Mouse (Mus musculus): Measurements from ENCODE around the gene Emx1. TPM values are rescaled to one million over a fixed set of nuclear protein-coding genes. Genes with fewer than 3 reads are reported as not detected.

Gene Emx1
- total and polyA plus RNA-seq, 2 experiments from 2014 or later, result 25.7 to 28.8 TPM

DNA sequence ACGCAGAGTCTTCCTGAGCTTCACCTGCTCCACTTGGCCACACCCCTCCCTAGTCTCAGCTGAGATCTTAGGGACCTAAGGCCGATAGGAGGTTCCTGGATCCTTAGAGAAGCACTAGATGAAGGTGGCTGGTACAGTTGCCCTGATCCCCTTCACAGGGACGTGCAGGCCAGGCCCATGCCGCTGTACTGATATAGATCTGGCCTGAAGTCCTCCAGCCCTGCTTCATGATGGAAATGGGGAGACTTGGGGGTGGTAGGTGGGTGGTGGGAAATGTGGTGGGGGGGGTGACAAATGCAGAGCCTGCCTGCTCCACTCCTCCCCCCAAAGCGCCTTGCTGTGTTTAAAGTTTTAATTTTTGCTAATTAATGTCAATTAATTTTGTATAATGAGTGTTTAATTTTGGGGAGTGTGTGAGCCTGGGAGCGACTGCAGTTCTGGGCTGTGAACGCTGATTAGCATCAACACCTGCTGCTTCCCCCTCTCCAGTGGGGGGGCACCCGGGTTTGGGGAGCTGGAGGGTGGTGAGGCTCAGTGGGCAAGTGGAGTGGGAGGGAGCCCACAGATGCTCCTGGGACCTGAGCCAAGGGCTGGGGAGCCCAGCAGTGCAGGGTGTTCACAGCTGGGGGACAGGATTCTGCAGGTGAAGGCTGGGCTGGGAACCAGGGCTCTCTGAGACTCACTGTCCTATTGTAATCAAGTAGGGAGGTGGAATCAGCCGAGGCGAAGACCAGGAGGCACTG is 50.5 kb downstream of the Emx1 start:
- Histone ChIP-seq H3K9ac (no peak overlapping the region), H3K4me1 (ENCODE audit: insufficient read depth) (no peaks in the 10 kb centered on the region), H3K4me3 (ENCODE audit: low read depth, low read length) (no peak overlapping the region), H3K9me3 (ENCODE audit: low read length) (no peaks in the 10 kb centered on the region), H3K36me3 (ENCODE audit: insufficient read depth) (no peaks in the 10 kb centered on the region), H3K4me2 (ENCODE audit: low read depth) (no peak overlapping the region), H3K27me3 (ENCODE audit: insufficient read depth, low read length) (no peaks in the 10 kb centered on the region), H3K27ac (ENCODE audit: low read depth, low read length) (peak overlapping the region; percentile 64)
- WGBS, result 29% methylated on average over 10 of the region's 10 CpGs
- DNase-seq (peak; percentile 66), ATAC-seq (peak; percentile 74)
- TF ChIP-seq CTCF (IDR thresholded peaks at IDR 0.05; ENCODE audit: low read depth), result no peak

DNA sequence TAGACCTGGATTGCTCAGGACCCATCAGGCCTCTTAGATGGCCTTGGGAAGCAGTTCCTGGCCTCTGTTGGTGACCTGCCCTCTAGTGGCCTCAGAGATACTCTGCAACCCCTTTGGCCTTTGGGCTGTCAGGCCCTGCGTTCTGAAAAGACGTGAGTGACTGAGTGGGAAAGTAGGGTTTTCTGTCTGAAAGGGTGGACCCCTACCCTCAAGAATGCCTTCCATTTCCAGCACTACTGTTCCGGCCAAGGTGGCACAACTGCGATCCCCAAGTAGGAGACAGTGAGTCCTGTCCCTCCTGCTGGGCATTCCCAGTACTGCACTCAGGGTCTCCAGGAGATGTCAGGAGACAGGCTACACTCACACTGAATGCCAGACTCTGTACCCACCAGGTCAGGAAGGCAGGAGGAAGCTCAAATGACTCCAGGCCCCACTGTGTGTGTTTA is 51.8 kb downstream of the Emx1 start:
- Histone ChIP-seq H3K27ac (ENCODE audit: low read depth, low read length) (no peak overlapping the region), H3K36me3 (ENCODE audit: insufficient read depth) (no peaks in the 10 kb centered on the region), H3K4me3 (ENCODE audit: low read depth, low read length) (no peak overlapping the region), H3K9ac (no peak overlapping the region), H3K4me1 (ENCODE audit: insufficient read depth) (no peaks in the 10 kb centered on the region), H3K4me2 (ENCODE audit: low read depth) (no peak overlapping the region), H3K27me3 (ENCODE audit: insufficient read depth, low read length) (no peaks in the 10 kb centered on the region), H3K9me3 (ENCODE audit: low read length) (no peaks in the 10 kb centered on the region)
- WGBS, result 13% methylated on average over 4 of the region's 4 CpGs
- peak; percentile 83 for TF ChIP-seq CTCF (IDR thresholded peaks at IDR 0.05; ENCODE audit: low read depth)
- 0 out of 2 replicates have a peak, but pooled peaks have one; percentile 41 for ATAC-seq
- DNase-seq, result peak; percentile 74

DNA sequence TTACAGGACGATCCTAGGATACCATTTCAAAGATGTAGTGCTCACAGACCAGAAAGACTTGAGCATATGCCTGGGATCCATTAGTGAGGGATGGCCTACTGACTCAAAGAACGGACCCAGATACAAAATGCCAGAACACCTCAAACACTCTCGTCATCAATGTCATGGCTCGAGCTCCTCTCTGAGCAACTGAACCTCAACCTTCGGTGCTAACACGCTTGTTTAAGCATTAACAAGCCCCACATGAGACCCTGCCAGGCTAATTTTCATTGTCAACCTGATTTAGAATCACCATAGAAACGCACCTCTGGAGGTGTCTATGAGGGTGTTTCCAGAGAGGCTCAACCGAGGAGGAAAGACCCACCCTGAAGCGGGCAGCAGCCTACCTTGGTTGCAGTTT is 62.6 kb downstream of the Emx1 start:
- H3K9ac ChIP-seq, result no peak overlapping the region
- no peak for TF ChIP-seq CTCF (IDR thresholded peaks at IDR 0.05; ENCODE audit: low read depth)
- WGBS, result 65% methylated on average over 9 of the region's 9 CpGs

GRCm38 (mm10) chr6:85250811-85251241 is 63.6 kb downstream of the Emx1 start:
- 53% methylated on average over 6 of the region's 6 CpGs for WGBS

More for the DNA sequence above, 62.6 kb downstream of the Emx1 start:
- Histone ChIP-seq H3K4me2 (ENCODE audit: low read depth) (no peak overlapping the region), H3K9me3 (ENCODE audit: low read length) (no peaks in the 10 kb centered on the region), H3K27ac (ENCODE audit: low read depth, low read length) (no peak overlapping the region), H3K4me1 (ENCODE audit: insufficient read depth) (no peaks in the 10 kb centered on the region), H3K27me3 (ENCODE audit: insufficient read depth, low read length) (no peaks in the 10 kb centered on the region), H3K36me3 (ENCODE audit: insufficient read depth) (no peaks in the 10 kb centered on the region), H3K4me3 (ENCODE audit: low read depth, low read length) (no peak overlapping the region)
- DNase-seq (no peak), ATAC-seq (no peak)

GRCm38 (mm10) chr6:85252251-85253058 is 65.2 kb downstream of the Emx1 start:
- H3K4me1 ChIP-seq (ENCODE audit: insufficient read depth), result no peaks in the 10 kb centered on the region
- no peaks in the 10 kb centered on the region for H3K36me3 ChIP-seq (ENCODE audit: insufficient read depth)
- H3K27ac ChIP-seq (ENCODE audit: low read depth, low read length), result no peak overlapping the region
- H3K4me3 ChIP-seq (ENCODE audit: low read depth, low read length), result no peak overlapping the region
- no peaks in the 10 kb centered on the region for H3K27me3 ChIP-seq (ENCODE audit: insufficient read depth, low read length)
- no peaks in the 10 kb centered on the region for H3K9me3 ChIP-seq (ENCODE audit: low read length)
- DNase-seq (no peak), ATAC-seq (no peak)
- no peak for TF ChIP-seq CTCF (IDR thresholded peaks at IDR 0.05; ENCODE audit: low read depth)
- H3K4me2 ChIP-seq (ENCODE audit: low read depth), result no peak overlapping the region
- WGBS, result 52% methylated on average over 17 of the region's 17 CpGs
- H3K9ac ChIP-seq, result no peak overlapping the region

More at GRCm38 (mm10) chr6:85250811-85251241, 63.6 kb downstream of the Emx1 start:
- Histone ChIP-seq H3K27me3 (ENCODE audit: insufficient read depth, low read length) (no peaks in the 10 kb centered on the region), H3K4me2 (ENCODE audit: low read depth) (no peak overlapping the region), H3K27ac (ENCODE audit: low read depth, low read length) (no peak overlapping the region), H3K9ac (no peak overlapping the region), H3K4me1 (ENCODE audit: insufficient read depth) (no peaks in the 10 kb centered on the region), H3K36me3 (ENCODE audit: insufficient read depth) (no peaks in the 10 kb centered on the region), H3K9me3 (ENCODE audit: low read length) (no peaks in the 10 kb centered on the region), H3K4me3 (ENCODE audit: low read depth, low read length) (no peak overlapping the region)
- ATAC-seq (no peak), DNase-seq (no peak)
- TF ChIP-seq CTCF (IDR thresholded peaks at IDR 0.05; ENCODE audit: low read depth), result no peak

DNA sequence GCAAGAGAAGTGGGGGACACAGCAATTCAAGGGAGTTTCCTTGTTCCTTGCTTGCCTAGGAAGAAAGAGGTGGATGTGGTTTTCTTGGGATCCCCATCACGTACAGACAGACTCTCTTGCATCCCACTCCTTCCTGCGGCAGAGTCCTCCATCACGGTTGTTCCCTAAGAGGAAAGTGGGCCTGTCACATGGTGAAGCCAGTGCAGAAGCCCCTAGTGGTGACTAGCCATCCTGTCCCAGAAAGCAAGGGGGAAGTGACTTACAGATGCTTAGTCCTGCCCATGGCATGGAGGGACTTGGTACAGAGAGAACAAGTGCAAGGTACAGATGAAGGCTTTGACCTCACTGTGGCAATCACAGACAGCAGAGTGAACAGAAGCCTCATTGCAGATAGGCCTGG is 66.0 kb downstream of the Emx1 start:
- Histone ChIP-seq H3K27me3 (ENCODE audit: insufficient read depth, low read length) (no peaks in the 10 kb centered on the region), H3K4me3 (ENCODE audit: low read depth, low read length) (no peak overlapping the region), H3K4me1 (ENCODE audit: insufficient read depth) (no peaks in the 10 kb centered on the region), H3K27ac (ENCODE audit: low read depth, low read length) (no peak overlapping the region), H3K9me3 (ENCODE audit: low read length) (no peaks in the 10 kb centered on the region), H3K4me2 (ENCODE audit: low read depth) (no peak overlapping the region), H3K9ac (no peak overlapping the region), H3K36me3 (ENCODE audit: insufficient read depth) (no peaks in the 10 kb centered on the region)
- peak; percentile 52 for TF ChIP-seq CTCF (IDR thresholded peaks at IDR 0.05; ENCODE audit: low read depth)
- DNase-seq (no peak), ATAC-seq (0 out of 2 replicates have a peak, but pooled peaks have one; percentile 27)
- 64% methylated on average over 3 of the region's 3 CpGs for WGBS

Other genes with a start within 250 kb of the Emx1 start
- 38.2 and 46.2 TPM in 2 replicates for gene Exoc6b, start 117.9 kb upstream of the Emx1 start, total RNA-seq (2014; rRNA removed)
- gene Exoc6b, start 117.9 kb upstream of the Emx1 start, polyA plus RNA-seq (2015; fragmentation: Nextera tagmentation; extraction: Ambion mirVana), result 29.3 and 37.7 TPM in 2 replicates
- 34.3 and 52.0 TPM in 2 replicates for gene Spr, start 49.7 kb upstream of the Emx1 start, total RNA-seq (2014; rRNA removed)
- gene Spr, start 49.7 kb upstream of the Emx1 start, polyA plus RNA-seq (2015; fragmentation: Nextera tagmentation; extraction: Ambion mirVana), result 38.4 and 49.5 TPM in 2 replicates
- 49.9 and 55.6 TPM in 2 replicates for gene Sfxn5, start 146.0 kb downstream of the Emx1 start, total RNA-seq (2014; rRNA removed)
- 39.1 and 49.1 TPM in 2 replicates for gene Sfxn5, start 146.0 kb downstream of the Emx1 start, polyA plus RNA-seq (2015; fragmentation: Nextera tagmentation; extraction: Ambion mirVana)
- 31.8 and 41.2 TPM in 2 replicates for gene Rab11fip5, start 187.2 kb downstream of the Emx1 start, total RNA-seq (2014; rRNA removed)
- 17.2 and 19.8 TPM in 2 replicates for gene Rab11fip5, start 187.2 kb downstream of the Emx1 start, polyA plus RNA-seq (2015; fragmentation: Nextera tagmentation; extraction: Ambion mirVana)
- gene Noto, start 236.4 kb downstream of the Emx1 start, total RNA-seq (2014; rRNA removed), result not detected in 2 replicates
- gene Noto, start 236.4 kb downstream of the Emx1 start, polyA plus RNA-seq (2015; fragmentation: Nextera tagmentation; extraction: Ambion mirVana), result not detected in 2 replicates
- 63.2 and 65.8 TPM in 2 replicates for gene Smyd5, start 244.6 kb downstream of the Emx1 start, total RNA-seq (2014; rRNA removed)
- 49.3 and 61.7 TPM in 2 replicates for gene Smyd5, start 244.6 kb downstream of the Emx1 start, polyA plus RNA-seq (2015; fragmentation: Nextera tagmentation; extraction: Ambion mirVana)

Data from forebrain, postnatal 0 days (tissue).